Mouse (Mus musculus) CD8-positive naive resting alpha-beta T cell, adult 2 months (primary cell): Measurements from ENCODE around the gene Igfbp7.
"Not testable (repeated sequence)": the region's sequence is repeated elsewhere in the genome, so short reads cannot be mapped to it uniquely, and the experiment has no call there.

ENCODE experiments used
- DNase-seq, 2 experiments: peaks; one replicate each; pipeline ENCODE4 v3.0.0; 2022; ENCODE audit warnings: low read depth in 2 of 2, low spot score in 2 of 2

The Igfbp7 gene

DNA sequence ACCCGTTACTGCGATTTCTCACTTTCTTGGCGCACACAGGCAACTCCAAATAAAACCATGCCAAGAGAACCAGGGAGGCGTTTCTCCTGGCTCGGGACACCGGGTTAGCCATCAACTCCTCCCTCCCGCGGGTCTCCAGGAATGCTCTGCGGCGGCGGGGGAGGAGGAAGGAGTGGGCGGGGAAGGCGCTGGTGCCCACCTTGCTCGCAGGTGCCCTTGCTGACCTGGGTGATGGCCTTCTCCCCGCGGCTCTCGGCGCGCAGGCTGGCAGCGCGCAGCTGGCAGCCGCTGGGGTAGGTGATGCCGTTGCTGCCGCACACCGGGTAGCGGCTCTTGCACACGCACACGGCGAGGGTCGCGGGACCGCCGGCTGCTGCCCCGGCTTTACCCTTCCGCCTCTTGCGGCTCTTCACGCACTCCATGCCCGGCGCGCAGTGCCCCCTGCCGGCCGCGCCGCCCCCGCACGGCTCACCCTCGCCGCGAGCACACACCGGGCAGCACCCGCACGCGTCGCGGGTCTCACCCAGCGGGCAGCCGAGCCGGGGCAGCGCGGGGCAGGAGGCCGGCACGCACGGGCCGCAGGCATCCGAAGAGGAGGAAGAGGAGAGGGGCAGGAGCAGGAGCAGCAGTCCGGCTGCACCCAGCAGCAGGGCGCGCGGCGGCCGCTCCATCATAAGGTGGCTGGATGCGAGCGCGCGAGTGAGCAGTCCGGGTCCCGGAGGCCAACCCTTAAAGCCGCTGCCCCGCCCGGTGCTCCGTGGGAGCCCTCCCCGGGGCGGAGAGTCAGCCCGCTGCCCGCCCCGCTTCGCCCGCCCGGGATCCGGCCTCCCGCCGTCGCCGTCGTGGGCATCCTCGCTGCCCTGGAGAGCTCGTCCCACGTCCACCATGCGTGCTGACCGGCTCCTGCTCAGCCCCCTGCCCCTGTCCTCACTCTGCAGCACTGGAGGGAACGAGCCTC lies at the start of gene Igfbp7:
Gene Igfbp7, minus strand, starts transcription at position 701 of the 958 bp plus-strand sequence.
- peak in 1 of 2 experiments; percentile 7 for DNase-seq

DNA sequence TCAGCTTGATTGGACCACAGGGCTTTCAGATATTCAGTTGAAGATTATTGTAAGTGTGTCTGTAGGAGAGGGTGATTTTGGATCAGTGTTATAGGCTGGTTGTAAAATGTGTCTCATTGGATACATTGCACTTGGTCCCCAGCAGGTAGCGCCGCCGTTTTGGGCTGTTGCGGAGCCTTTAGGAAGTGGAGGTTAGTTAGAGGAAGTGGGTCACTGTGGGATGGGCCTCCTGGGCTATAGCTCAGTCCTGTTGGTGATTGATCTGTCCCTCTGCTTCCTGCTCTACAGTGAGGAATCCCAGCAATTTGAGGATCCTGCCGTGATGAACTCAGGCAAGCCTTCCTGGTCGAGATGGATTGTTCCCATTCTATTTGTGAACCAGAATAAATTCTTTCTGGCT lies 44.3 kb upstream of the Igfbp7 start:
- DNase-seq: no peak

DNA sequence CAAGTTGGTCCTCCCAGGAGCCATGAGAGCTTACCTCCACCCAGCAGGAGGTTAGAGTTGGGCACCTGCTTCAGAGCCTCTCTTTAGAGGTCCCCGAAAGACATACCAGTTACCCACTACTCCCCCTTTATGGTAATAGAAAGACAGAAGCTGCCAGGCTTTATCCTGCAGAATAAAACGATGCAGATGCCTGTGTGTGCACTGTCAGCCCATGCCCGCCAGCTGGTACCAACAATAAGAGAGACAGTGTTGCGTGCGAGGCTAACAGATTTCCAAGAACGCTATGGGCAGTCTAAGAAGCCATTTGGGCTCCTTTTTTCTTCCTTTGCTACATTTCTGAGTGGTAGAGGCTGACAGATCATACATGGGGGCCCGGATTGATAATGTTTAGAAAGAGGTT lies 41.7 kb upstream of the Igfbp7 start:
- no peak for DNase-seq

DNA sequence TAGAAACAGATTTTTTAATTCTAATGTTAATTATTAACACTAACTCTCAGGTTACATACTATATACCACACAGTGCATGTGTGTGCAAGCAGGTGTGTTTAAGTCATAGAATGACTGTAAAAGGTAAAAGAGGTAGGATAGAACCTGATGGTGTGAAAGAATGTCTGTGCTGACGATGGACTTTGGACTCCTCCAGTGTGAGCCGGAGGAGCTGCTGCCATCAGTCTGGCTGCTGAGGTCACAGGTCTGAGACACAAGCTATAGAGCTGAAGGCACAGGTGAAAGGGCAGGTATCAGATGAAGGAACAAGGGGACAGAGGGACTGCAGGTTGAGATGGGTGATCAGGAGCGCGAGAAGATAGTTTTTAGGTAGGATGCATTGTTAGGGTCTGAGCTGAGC lies 37.6 kb upstream of the Igfbp7 start:
- DNase-seq: no peak

DNA sequence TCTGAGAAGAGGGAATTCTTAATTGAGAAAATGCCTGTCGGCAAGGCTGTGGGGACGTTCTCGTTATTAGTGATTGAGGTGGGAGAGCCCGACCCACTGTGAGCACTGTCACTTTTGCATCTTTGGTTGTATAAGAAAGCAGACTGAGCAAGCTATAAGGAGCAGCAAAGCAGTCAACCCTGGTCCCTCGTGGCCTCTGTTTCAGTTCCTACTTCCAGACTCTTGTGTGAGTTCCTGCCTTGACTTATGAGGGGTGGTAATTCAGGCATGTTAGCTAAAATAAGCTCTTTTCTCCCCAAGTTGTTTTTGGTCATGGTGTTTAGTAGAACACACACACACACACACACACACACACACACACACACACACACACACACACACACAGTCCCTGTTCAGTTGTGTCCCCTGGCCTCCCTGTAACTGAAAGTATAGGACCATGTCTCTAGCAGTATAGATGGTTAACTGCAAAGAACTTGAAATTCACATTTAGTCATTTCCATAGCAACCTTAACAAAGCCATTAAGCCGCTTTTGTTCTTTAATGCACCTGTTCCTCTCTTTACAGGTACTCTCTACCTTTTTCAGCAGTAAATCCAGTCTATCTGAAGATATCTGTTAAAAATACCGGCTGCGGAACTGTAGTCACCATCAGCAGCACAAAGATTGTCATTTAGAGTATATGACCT lies 36.2 kb upstream of the Igfbp7 start:
- no peak for DNase-seq

DNA sequence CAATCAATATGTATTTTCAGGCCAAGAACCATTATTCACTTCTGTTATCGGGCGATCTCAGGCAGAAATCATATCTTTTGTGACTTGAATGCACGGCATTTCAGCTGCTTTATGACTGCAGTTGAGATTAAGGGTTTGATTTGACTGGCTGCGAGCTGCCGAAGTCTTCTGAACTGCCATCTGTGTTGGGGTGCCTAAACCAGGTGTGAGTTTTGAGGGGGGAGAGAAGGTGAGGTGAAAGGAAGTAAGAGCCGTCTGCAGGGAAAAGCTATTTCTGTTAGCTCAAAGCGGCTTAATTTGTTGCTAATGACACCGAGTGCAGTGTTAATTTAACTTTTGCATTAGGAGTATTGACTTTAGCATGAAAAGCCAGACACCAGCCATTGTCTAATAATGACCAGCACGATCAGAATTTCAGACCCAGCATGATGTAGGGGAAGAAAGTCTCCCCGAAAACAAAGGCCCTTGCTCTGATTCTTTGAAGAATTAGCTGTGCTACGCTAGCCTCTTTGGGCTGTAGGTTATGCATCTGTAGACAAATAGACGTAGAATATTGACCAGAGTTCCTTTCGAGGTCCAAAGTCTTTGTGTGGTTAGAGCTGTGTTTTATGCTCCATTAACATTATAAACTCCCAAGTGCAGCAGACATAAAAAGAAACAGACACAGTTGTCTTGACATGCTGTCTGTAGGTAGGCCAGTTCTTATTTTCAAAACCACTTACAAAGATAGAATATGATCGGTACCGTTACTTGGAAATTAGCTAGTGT lies 35.2 kb upstream of the Igfbp7 start:
- no peak for DNase-seq

DNA sequence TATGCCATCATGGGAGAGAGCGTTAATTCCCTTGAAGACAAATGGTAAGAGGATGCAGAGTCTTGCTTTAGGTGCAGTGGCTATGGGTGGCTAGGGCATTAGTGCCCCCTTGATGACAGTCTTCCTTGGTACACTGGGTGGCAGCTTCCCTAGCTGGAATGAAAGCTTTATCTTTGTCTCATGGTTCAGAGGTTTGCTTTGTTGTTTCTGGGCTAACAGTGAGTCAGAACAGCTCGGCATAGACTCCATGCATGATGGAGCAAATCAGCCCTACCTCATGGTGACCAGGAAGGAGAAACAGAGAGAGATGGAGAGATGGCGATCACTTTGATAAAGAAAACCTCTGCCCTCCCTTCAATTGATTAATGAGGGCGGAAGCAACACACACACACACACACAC lies 28.5 kb upstream of the Igfbp7 start:
- no peak for DNase-seq

DNA sequence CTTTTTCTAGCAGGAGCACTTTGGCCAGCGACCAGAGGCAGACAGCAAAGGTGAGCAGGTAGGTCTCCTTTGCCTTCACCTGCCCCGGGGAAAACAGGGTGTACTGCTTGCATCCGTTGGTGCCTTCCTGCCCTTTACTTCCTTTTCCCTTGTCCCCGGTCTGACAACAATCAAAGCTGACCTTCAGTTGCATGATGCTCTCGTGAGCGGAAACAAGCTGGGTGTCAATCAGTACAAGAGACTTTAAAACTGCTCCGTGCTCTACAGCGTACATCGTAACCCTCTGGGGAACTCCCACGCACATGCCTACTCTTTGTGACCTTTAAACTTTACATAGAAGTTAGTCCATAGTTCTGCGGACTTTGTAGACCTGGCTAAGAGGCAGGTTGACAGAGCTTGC lies 26.2 kb upstream of the Igfbp7 start:
- DNase-seq: no peak

DNA sequence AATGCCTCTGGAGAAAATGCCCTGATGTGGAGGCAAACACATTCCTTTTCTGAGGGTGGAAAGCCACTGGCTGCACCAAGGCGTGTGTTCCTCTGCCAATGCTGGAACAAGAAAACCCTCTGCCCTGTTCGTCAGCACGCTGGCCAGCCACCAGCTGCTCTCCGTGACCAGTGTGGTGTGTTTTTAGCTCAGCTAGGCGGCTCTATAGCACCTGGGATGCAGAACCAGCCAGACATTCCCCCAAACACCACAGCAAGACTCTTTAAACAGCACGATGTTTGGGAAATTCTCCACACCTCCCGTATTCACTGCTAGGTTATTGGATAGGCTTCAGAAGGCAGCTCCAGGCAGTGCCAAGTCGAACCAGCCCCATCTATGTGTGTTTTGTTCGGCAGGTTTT lies 25.7 kb upstream of the Igfbp7 start:
- no peak for DNase-seq

DNA sequence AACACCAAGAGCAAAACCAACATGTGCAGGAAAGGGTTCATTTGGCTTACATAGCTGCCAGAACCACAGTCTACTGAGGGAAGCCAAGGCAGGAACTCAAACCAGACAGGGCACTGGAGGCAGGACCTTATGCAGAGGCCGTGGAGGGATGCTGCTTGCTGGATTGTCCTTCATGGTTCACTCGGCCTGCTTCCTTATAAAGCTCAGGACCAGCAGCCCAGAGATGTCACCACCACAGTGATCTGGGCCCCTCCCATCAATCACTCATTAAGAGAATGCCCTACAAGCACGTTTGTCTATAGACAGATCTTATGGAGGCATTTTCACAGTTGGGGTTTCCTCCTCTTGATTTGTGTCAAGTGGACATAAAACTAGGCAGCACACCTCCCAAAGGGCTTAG lies 25.3 kb upstream of the Igfbp7 start:
- no peak for DNase-seq

DNA sequence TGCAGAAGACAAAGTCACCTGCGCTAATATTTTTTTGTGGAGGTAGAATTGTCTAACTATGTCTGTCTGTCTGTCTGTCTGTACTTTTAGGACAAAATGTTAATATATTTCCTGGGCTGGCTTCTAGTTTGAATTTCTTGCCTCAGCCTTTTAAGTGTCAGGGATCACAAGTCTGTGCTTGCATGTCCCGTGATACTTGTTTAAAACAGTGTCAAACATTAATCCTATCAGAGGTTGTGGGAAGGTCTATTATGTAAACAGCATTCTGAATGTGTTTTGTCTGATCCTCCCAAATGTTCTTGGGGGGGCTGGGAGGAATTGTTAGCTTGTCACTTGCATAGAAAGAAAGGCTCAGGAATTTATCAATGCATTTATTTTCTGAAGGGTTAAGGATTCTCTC lies 24.6 kb upstream of the Igfbp7 start:
- DNase-seq: no peak

DNA sequence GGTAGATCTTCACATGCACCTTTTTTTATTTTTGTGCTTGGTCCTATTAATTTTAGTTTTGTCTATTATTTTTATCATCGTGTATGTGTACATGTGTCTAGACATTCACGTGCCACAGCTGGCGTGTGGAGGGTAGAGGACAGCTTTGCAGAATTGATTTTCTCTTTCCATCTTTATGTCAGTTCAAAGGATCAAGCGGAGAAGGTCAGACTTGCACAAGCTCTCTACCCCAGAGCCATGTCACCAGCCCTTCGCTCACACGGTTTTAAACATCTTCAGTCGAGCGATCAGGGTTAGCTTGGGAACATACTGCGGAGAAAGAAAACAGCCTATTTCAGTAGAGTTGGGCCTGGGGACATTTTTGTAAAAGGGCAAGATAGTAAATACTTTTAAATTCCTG lies 23.2 kb upstream of the Igfbp7 start:
- DNase-seq: no peak

DNA sequence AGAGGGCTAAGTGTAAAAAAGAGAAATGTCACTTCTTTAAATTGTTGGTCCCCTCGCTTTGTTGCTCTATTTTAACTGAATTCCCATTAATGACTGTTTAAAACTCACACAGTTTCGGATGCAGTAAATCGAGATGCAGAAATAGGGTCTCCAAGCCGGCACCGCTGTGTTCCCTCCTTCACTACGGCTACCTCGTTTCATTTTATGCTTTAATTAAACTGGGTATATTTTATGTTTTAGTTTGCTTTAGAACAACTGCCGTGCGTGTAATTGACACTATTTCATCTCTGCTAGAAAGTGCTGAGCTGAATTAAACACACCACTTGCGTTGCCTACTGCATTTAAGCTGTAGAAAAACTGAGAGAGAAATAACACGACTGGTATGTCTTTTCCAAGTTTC lies 22.6 kb upstream of the Igfbp7 start:
- DNase-seq: no peak

DNA sequence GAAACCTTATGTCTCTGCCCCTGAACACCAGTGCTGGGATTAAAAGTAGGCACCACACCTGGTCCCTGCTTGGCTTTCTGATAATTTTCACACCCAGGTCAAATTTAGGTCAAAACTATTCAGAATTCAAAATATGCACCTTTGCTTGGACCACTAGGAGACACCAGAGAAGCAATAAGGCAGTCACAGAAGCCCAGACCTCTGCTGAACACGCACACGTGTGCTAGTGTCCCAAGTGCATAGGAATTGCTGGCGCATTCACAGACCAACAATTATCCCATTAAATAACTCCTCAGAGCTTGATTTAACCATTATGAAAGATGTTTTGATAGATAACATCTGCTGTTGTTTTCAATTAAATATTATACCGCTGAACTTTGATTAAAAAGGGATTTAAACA lies 22.2 kb upstream of the Igfbp7 start:
- no peak for DNase-seq

DNA sequence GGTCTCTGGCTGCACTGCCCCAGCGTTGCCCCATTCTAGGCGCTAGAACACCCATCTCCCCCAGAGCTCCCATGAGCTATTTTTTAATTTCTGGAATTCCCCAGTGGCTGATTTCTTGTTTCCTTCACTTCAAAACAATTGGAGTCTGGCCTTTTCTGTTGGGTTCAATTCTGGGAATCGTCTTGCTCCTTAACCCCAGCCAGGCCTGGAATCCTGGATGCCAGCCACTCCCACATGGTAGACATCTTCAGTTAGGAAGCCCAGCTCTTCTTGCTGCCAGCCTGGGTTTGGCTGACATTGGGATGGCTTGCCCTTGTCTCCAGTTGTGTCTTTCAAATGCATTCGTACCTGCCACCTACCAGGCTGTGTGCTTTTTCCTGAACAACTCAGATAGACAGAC lies 20.7 kb upstream of the Igfbp7 start:
- no peak for DNase-seq

DNA sequence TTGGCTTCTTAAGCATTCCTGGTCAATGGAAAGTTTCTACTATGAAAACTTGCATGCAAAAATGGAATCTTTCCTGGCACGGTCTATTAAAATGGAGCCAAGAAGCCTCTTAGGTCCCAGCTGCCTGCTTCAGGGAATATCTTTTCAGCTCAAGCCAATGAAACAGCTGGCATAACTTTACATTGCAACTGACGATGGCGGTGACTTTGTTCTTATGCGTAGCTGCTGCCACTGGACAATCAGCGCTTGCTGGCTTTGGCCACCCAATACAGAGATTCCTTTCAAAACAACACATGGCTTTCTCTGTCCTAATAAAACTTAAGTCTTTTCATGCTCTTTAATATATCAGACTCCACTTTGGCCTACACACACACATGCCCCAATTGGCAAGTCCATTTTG lies 20.1 kb upstream of the Igfbp7 start:
- no peak for DNase-seq

DNA sequence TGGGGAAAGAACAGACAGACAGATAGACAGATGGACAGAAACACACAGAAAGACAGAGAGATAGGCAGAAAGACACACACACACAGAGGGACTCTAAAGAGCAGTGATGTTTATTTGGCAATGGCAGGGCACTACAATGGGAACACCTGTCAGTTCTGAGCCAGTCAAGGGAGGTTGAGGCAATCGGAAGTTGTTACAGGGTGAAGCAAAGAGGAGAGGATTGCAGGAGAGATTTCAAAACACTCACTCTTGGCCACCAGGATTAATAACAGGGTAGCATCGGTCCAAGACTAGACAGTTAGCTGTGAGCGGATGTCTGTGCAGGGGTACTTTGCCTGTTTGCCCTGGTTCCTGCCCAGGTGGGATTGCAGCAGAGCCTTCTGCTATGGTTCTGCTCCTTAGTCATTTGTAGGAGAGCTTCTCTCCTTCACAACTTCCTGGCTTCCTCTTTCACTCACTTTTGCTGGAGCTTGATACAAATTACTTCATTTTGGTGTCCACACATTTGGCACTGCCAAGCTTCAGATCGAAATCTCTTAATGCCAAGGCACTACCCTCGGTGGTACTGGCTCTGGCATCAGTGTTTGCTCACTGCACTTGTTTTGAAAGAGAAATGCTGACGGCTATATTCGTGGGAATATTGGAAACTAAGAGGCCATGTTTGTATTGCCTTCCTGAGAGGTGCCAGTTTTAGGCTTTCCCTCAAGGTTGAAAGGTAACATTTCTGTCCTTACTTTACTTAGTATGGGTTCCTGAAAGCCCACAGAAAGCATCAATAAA lies 18.1 kb upstream of the Igfbp7 start:
- DNase-seq: no peak

DNA sequence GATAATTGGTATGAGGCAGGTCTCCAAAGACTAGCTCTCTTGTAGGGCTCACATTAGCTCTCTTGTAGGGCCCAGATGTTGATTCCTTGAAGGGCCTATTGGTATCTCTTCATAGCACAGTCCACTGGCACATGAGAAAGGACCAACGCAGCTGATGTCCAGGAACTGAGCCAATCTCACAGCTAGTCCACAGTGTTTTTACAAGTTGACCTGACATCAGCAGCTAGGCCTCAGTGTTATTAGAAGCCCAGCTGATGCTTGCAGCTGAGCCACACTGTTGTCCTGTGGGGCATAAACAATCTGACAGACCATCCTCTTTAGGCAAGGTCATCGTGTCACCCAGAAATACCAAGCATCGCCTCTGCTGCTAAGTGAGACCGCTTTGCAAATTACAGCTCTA lies 11.7 kb upstream of the Igfbp7 start:
- not testable (repeated sequence) for DNase-seq

DNA sequence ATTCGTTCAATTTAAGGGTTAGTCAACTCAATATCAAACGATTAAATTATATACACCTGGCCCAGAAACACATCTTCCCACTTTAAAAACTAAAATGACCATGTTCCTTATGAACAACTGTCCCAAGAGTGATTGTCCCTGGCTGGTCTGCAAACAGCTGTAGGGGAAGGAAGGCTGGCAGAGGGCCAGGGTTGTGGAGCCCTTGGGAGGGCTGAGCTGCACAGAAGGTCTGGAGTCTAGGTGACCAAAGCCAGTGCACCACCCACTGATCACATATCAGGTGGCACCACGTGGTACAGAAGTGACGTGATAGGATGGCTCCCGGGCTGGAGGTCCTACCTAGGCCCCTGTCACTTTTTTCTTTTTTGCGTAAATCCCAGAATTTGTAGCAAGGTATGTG lies 8.2 kb upstream of the Igfbp7 start:
- DNase-seq: no peak

DNA sequence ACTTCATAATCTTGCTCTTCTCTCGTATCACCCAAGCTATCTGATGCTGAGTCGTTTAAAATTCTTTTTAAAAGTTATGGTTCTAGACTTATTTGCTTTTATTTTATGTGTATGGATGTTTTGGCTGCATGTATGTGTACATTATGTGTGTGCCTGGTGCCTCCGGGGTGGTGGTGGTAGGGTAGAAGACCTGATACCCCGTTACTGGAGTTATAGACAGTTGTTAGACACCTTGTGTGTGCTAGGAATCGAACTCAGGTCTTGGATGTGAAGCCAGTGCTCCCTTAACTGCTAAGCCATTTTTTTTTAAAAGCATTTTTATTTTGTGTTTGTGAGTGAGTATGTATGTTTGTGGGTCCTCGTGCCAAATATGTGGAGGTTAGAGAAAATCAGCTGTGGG lies 689 bp upstream of the Igfbp7 start:
- no peak for DNase-seq

DNA sequence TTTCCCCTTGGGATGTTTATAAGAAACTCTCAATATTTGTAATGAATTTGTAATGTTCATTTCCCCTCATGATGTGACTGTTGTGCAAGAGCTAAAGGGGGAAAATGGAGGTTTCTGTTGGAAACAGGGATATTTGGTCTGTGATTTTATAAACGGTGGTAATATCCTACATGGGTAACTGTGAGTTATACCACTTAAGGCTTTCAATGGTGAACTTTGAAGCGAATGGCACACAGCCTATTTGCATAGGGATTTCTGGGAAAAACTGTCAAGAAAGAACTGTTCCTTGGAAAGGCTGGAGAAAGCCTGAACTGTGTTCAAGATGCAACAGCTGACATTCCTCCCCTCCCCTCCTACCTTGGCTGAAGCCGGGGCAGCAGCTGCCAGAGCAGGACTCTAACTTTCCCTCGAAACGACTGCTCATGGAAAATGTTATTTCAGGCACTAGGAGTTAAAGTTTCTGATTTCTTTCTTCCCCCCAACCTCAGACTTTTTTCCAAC lies 1.4 kb downstream of the Igfbp7 start:
- no peak for DNase-seq
